Mouse (Mus musculus): ENCODE data around the gene Ms4a1. TPM values are rescaled to one million over a fixed set of nuclear protein-coding genes. Genes with fewer than 3 reads are reported as not detected.
"Not testable (repeated sequence)": the region's sequence is repeated elsewhere in the genome, so short reads cannot be mapped to it uniquely, and the experiment has no call there.

The Ms4a1 gene
- polyA plus RNA-seq, 1 experiment from 2014 or later: not detected

DNA sequence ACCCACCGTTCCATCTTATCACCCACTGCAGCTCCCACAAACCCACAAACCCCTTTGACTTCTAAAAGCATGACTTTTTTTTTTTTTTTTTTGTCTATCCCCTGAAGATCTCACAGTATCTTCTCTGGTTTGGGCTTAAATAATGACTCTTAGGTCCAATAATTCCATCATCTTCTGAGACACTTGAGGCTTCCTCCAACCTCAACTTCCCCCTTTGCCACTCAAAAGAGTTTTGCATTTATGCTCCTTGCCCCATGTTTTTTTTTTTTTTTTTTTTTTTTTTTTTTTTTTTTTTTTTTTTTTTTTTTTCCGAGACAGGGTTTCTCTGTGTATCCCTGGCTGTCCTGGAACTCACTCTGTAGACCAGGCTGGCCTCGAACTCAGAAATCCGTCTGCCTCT lies 3.1 kb downstream of the Ms4a1 start:
- 88% methylated on average over 4 of the region's 4 CpGs for WGBS
- not testable (repeated sequence) for H3K27ac ChIP-seq (replicated peaks); H3K27me3 ChIP-seq (replicated peaks; ENCODE audit: low read depth, poor library complexity, severe bottlenecking)

DNA sequence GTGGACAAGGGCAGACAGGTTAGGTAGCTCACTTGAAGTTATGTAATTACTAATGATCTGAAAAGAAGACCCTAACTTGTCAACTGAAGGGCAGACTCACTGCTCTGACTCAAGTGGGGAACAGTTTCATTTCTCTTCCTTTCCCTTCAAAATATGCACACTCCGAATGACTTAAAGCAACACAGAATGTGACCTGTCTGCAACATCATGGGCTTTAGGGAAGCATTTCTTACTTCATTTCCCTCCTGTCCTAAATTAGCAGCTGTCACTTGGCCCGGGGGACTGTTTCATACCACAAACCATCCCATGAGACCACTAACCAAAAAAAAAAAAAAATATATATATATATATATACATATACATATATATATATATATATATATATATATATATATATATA lies 4.5 kb downstream of the Ms4a1 start:
- no peak overlapping the region for H3K27ac ChIP-seq (replicated peaks)
- H3K9me3 ChIP-seq: no peaks in the 10 kb centered on the region
- no peaks in the 10 kb centered on the region for H3K4me1 ChIP-seq
- H3K36me3 ChIP-seq (replicated peaks): no peaks in the 10 kb centered on the region
- DNase-seq (ENCODE audit: low spot score): no peak
- no peaks in the 10 kb centered on the region for H3K27me3 ChIP-seq (replicated peaks; ENCODE audit: low read depth, poor library complexity, severe bottlenecking)
- 96% methylated on average over 2 of the region's 2 CpGs for WGBS
- H3K4me3 ChIP-seq: no peak overlapping the region

More for the DNA sequence above, 3.1 kb downstream of the Ms4a1 start:
- H3K4me1 ChIP-seq; H3K36me3 ChIP-seq (replicated peaks); H3K4me3 ChIP-seq; DNase-seq (ENCODE audit: low spot score); H3K9me3 ChIP-seq: not testable (repeated sequence)

DNA sequence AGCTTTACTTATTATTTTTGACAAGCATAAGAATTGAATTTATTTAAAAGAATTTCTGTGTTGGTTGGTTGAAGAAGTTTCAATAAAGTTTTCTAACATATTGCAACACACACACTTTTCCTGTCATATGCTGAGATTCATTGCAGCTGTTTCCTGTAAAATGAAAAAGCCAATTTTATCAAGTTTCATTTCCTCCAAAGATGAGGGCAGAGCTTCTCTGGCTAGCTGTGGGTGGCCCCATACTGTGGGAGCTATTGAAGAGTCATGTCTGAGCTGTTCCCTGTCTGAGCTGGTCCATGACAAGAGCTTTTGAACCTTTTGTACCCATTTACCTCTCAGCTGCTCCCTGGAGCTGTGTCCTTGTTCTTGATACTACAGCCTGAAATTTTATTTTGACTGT lies 21.8 kb downstream of the Ms4a1 start:
- no peaks in the 10 kb centered on the region for H3K27me3 ChIP-seq (replicated peaks; ENCODE audit: low read depth, poor library complexity, severe bottlenecking)
- no peak overlapping the region for H3K27ac ChIP-seq (replicated peaks)
- H3K9me3 ChIP-seq: no peaks in the 10 kb centered on the region
- no peaks in the 10 kb centered on the region for H3K4me1 ChIP-seq
- no peak for DNase-seq (ENCODE audit: low spot score)
- no peaks in the 10 kb centered on the region for H3K36me3 ChIP-seq (replicated peaks)
- H3K4me3 ChIP-seq: no peak overlapping the region

DNA sequence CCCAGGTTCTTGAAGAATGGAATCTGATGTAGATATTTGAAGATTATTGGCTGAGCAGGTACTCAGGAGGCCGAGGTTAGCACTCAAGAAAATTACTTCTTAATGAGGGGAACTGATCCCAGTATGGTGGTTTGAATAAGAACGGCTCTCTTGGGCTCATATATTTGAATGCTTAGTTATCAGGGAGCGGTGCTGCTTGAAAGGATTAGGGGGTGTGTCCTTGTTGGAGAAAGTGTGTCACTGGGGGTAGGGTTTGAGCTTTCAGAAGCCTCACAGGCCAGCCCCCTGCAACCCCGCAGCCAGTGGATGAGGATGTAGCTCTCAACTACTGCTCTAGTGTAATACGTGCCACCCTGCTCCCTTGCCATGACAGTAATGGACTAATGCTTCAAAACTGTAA lies 23.5 kb downstream of the Ms4a1 start:
- Histone ChIP-seq H3K4me3 (no peak overlapping the region), H3K9me3 (no peaks in the 10 kb centered on the region), H3K4me1 (no peaks in the 10 kb centered on the region), H3K27ac (replicated peaks) (no peak overlapping the region), H3K36me3 (replicated peaks) (no peaks in the 10 kb centered on the region), H3K27me3 (replicated peaks; ENCODE audit: low read depth, poor library complexity, severe bottlenecking) (no peaks in the 10 kb centered on the region)
- DNase-seq (ENCODE audit: low spot score): no peak
- WGBS: 58% methylated on average over 5 of the region's 5 CpGs

DNA sequence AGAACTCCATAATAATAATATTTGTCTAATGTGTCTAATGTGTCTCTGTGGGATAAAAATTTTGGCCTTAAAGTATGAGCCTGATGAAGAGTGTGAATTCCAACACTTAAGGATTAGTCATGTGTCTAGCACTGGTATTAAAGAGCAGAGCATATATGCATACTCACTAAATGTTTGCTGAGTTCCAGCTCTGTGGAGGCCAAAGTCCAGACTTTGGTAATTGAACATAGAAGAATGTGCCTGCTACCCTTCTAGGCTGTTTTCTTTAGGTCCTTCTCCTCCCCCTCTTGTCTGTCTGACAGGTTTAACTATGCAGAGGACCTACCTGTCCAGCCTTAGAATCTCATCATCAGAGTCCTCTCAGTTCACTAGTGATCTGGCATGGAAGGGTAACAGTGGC lies 30.2 kb downstream of the Ms4a1 start:
- no peaks in the 10 kb centered on the region for H3K27me3 ChIP-seq (replicated peaks; ENCODE audit: low read depth, poor library complexity, severe bottlenecking)
- no peaks in the 10 kb centered on the region for H3K36me3 ChIP-seq (replicated peaks)
- no peak overlapping the region for H3K4me3 ChIP-seq
- no peak for DNase-seq (ENCODE audit: low spot score)
- H3K9me3 ChIP-seq: no peaks in the 10 kb centered on the region
- no peaks in the 10 kb centered on the region for H3K4me1 ChIP-seq
- H3K27ac ChIP-seq (replicated peaks): no peak overlapping the region

DNA sequence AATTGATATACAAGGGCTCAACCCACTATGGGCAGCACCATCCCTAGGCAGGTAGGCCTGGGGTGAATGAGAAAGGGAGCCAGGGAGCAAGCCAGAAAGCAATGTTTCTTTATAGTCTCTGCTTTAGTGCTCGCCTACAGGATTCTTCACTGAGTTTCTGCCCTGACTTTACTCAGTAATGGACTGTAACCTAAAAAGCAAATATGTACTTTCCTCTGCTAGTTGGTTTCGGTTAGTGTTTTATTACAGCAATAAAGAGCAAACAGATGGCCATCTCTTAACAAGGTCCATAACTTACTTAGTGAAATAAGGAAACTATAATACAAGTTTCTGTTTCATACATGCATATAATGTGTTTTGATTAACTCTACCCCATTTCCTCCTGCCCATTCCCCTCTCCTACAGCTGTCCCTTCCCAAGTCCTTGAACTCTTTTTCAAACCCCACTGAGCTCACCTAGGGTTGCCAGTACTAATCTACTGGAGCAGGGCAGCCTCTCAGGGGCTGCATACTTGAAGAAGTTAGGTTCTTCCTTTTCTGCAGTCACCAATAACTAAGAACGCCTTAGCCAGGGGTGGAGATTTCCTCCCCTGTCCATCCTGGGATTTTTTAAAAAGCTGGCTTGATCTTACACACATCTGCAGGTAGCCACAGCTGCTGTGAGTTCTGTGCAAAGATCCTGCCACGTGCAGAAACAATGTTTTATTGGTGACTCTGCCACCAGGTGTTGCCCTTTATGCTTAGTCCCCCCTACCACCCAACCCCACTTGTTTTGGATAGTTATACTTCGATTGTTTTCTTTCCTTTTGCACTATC lies 30.9 kb downstream of the Ms4a1 start:
- no peaks in the 10 kb centered on the region for H3K9me3 ChIP-seq
- H3K4me3 ChIP-seq: no peak overlapping the region
- WGBS: 83% methylated on average over 5 of the region's 5 CpGs
- H3K36me3 ChIP-seq (replicated peaks): no peaks in the 10 kb centered on the region
- H3K27ac ChIP-seq (replicated peaks): no peak overlapping the region
- DNase-seq (ENCODE audit: low spot score): no peak
- H3K4me1 ChIP-seq: no peaks in the 10 kb centered on the region
- no peaks in the 10 kb centered on the region for H3K27me3 ChIP-seq (replicated peaks; ENCODE audit: low read depth, poor library complexity, severe bottlenecking)

DNA sequence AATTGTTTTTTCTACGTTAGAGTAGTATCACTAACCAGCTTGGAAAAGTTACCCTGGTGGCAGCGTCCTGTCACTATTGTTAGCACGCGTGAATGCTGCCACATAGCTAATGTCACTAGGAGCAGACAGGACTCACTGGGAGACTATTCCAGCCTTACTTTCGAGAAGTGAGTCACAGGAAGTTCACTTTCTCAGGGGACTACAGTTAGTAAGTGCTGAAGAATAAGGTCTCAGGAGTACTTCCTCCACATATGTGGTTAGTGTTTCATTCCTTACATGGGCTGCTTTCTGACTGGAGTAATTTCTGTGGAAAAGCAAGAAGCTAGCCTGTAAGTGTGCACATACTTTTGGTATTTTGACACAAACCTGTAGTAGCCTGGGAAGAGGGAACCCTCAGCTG lies 31.8 kb downstream of the Ms4a1 start:
- Histone ChIP-seq H3K4me1 (no peaks in the 10 kb centered on the region), H3K9me3 (no peaks in the 10 kb centered on the region), H3K27ac (replicated peaks) (no peak overlapping the region), H3K27me3 (replicated peaks; ENCODE audit: low read depth, poor library complexity, severe bottlenecking) (no peaks in the 10 kb centered on the region), H3K36me3 (replicated peaks) (no peaks in the 10 kb centered on the region), H3K4me3 (no peak overlapping the region)
- DNase-seq (ENCODE audit: low spot score): no peak
- 81% methylated on average over 5 of the region's 5 CpGs for WGBS

DNA sequence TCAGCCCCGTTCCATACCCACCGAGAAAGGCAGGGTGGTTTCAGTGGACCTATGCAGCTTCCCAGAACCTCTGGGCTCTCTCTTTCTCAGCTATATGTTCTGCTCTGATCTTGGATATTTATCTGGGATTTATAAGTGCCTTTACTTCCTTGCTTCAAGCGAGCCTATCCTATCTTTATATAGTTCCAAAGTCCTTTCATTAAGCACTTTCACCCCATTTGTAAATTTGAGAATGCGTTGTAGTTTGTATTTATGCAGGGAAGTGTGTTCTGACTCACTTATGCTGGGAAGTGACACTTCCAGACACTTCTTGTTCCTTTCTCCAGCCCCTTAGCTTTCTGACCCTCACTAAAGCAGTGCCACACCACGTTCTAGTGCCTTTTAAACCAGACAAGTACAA lies 33.7 kb downstream of the Ms4a1 start, which contains the start of gene Ms4a12:
Gene Ms4a12, minus strand, starts transcription at position 101 of the 400 bp plus-strand sequence.
- Histone ChIP-seq H3K4me3 (no peak within 1 kb of the TSS), H3K9me3 (no peaks in the 10 kb centered on the region), H3K4me1 (no peaks in the 10 kb centered on the region), H3K27ac (replicated peaks) (no peak within 1 kb of the TSS), H3K27me3 (replicated peaks; ENCODE audit: low read depth, poor library complexity, severe bottlenecking) (no peaks in the 10 kb centered on the region), H3K36me3 (replicated peaks) (no peaks in the 10 kb centered on the region)
- 72% methylated on average over 5 of the region's 5 CpGs for WGBS
- no peak for DNase-seq (ENCODE audit: low spot score)

Other genes starting within 250 kb of the Ms4a1 start
- gene Ms4a18, start 248.2 kb downstream of the Ms4a1 start, polyA plus RNA-seq (2016; fragmentation: Nextera tagmentation; extraction: Ambion mirVana): not detected in 2 replicates
- not detected in 2 replicates for gene Ms4a8a, start 185.1 kb downstream of the Ms4a1 start, polyA plus RNA-seq (2016; fragmentation: Nextera tagmentation; extraction: Ambion mirVana)
- not detected in 2 replicates for gene 1700017D01Rik, start 135.4 kb downstream of the Ms4a1 start, polyA plus RNA-seq (2016; fragmentation: Nextera tagmentation; extraction: Ambion mirVana)
- not detected in 2 replicates for gene 1700025F22Rik, start 100.9 kb downstream of the Ms4a1 start, polyA plus RNA-seq (2016; fragmentation: Nextera tagmentation; extraction: Ambion mirVana)
- not detected in 2 replicates for gene Ms4a13, start 69.5 kb downstream of the Ms4a1 start, polyA plus RNA-seq (2016; fragmentation: Nextera tagmentation; extraction: Ambion mirVana)
- not detected in 2 replicates for gene Ms4a12, start 33.8 kb downstream of the Ms4a1 start, polyA plus RNA-seq (2016; fragmentation: Nextera tagmentation; extraction: Ambion mirVana)
- gene Ms4a5, start 17.6 kb upstream of the Ms4a1 start, polyA plus RNA-seq (2016; fragmentation: Nextera tagmentation; extraction: Ambion mirVana): not detected in 2 replicates
- gene Ms4a14, start 48.2 kb upstream of the Ms4a1 start, polyA plus RNA-seq (2016; fragmentation: Nextera tagmentation; extraction: Ambion mirVana): not detected in 2 replicates
- gene Ms4a7, start 69.9 kb upstream of the Ms4a1 start, polyA plus RNA-seq (2016; fragmentation: Nextera tagmentation; extraction: Ambion mirVana): 0.55 TPM in 1 of 2 replicates, not detected in the other
- gene Ms4a4a, start 109.3 kb upstream of the Ms4a1 start, polyA plus RNA-seq (2016; fragmentation: Nextera tagmentation; extraction: Ambion mirVana): 0.93 and 1.9 TPM in 2 replicates
- gene Ms4a4c, start 138.5 kb upstream of the Ms4a1 start, polyA plus RNA-seq (2016; fragmentation: Nextera tagmentation; extraction: Ambion mirVana): not detected in 2 replicates
- gene Ms4a4b, start 177.3 kb upstream of the Ms4a1 start, polyA plus RNA-seq (2016; fragmentation: Nextera tagmentation; extraction: Ambion mirVana): not detected in 2 replicates
- gene Ms4a6c, start 203.1 kb upstream of the Ms4a1 start, polyA plus RNA-seq (2016; fragmentation: Nextera tagmentation; extraction: Ambion mirVana): 1.2 and 1.7 TPM in 2 replicates
- not detected in 2 replicates for gene Gm8369, start 219.7 kb upstream of the Ms4a1 start, polyA plus RNA-seq (2016; fragmentation: Nextera tagmentation; extraction: Ambion mirVana)

All from embryonic facial prominence, embryonic 10.5 days (tissue).